Mouse (Mus musculus): ENCODE results near the gene Paqr3. TPM values are rescaled to one million over a fixed set of nuclear protein-coding genes. Genes with fewer than 3 reads are reported as not detected.

The Paqr3 gene
- polyA plus RNA-seq, 1 experiment from 2014 or later, result 25.3 TPM

GRCm38 (mm10) chr5:97077676-97078075 lies 33.7 kb downstream of the Paqr3 start:
- Histone ChIP-seq H3K4me3 (ENCODE audit: low read depth, low read length) (no peak overlapping the region), H3K9ac (replicated peaks; ENCODE audit: low read depth, low read length) (no peak overlapping the region), H3K4me1 (ENCODE audit: control insufficient read depth, insufficient read depth, low read length) (no peaks in the 10 kb centered on the region), H3K27ac (ENCODE audit: low read depth, low read length) (no peak overlapping the region), H3K27me3 (ENCODE audit: control insufficient read depth, insufficient read depth, low read length) (no peaks in the 10 kb centered on the region), H3K9me3 (ENCODE audit: control insufficient read depth, low read length) (no peaks in the 10 kb centered on the region), H3K36me3 (ENCODE audit: control insufficient read depth, insufficient read depth, low read length) (0 out of 2 replicates have a peak, but pooled peaks cover 1% of the 10 kb centered on the region), H3K4me2 (ENCODE audit: low read depth, low read length) (no peak overlapping the region)
- WGBS, result 48% methylated on average over 7 of the region's 7 CpGs
- ATAC-seq (ENCODE audit: low read depth), result 0 out of 2 replicates have a peak, but pooled peaks have one; percentile 9

- WGBS, result 97% methylated on average over 5 of the region's 5 CpGs
- no peak overlapping the region for H3K27ac ChIP-seq (ENCODE audit: low read depth, low read length)
- no peak overlapping the region for H3K9ac ChIP-seq (replicated peaks; ENCODE audit: low read depth, low read length)
- no peak for ATAC-seq (ENCODE audit: low read depth)
- no peak overlapping the region for H3K4me3 ChIP-seq (ENCODE audit: low read depth, low read length)
- H3K36me3 ChIP-seq (ENCODE audit: control insufficient read depth, insufficient read depth, low read length), result no peaks in the 10 kb centered on the region
- no peaks in the 10 kb centered on the region for H3K4me1 ChIP-seq (ENCODE audit: control insufficient read depth, insufficient read depth, low read length)
- H3K4me2 ChIP-seq (ENCODE audit: low read depth, low read length), result no peak overlapping the region
- no peaks in the 10 kb centered on the region for H3K9me3 ChIP-seq (ENCODE audit: control insufficient read depth, low read length)
- no peaks in the 10 kb centered on the region for H3K27me3 ChIP-seq (ENCODE audit: control insufficient read depth, insufficient read depth, low read length)
These were observed 35.2 kb downstream of the Paqr3 start for GRCm38 (mm10) chr5:97076167-97076566.

DNA sequence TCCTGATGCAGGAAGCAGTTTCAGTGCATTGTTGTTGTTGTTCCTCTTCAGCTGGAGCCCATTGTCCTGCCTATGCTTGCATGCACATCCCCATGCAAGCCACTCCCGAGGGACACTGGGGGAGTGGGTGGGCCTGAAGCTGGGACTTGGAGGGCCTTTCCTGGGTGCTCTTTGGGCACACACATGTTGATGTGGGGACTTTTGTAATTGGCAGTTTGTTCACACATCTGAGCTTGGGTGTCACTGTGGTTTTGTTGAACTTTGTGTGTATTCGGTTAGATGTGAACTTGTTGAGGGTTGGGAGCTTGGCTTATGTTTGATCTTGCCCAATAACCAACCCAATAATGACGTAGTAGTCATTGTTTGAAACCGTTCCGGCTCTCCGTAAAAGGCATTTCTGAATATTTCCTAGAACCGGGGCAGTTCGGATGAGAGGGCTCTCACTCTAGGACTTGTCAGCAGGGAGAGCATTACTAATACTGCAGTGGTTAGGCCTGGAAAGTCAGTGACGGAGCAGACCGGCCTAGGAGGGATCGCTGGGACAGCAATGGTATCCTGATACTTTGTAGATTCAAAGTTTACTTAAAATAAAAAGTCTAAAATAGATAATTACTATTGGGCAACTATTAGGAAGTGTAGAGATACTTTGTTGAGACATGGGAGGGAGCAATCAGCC lies 35.8 kb downstream of the Paqr3 start:
- WGBS, result 91% methylated on average over 11 of the region's 11 CpGs
- Histone ChIP-seq H3K27me3 (ENCODE audit: control insufficient read depth, insufficient read depth, low read length) (no peaks in the 10 kb centered on the region), H3K4me1 (ENCODE audit: control insufficient read depth, insufficient read depth, low read length) (no peaks in the 10 kb centered on the region), H3K9ac (replicated peaks; ENCODE audit: low read depth, low read length) (no peak overlapping the region), H3K27ac (ENCODE audit: low read depth, low read length) (no peak overlapping the region), H3K4me2 (ENCODE audit: low read depth, low read length) (no peak overlapping the region), H3K9me3 (ENCODE audit: control insufficient read depth, low read length) (no peaks in the 10 kb centered on the region), H3K36me3 (ENCODE audit: control insufficient read depth, insufficient read depth, low read length) (no peaks in the 10 kb centered on the region), H3K4me3 (ENCODE audit: low read depth, low read length) (no peak overlapping the region)
- ATAC-seq (ENCODE audit: low read depth), result no peak

GRCm38 (mm10) chr5:97065746-97066145 lies 45.6 kb downstream of the Paqr3 start:
- no peaks in the 10 kb centered on the region for H3K9me3 ChIP-seq (ENCODE audit: control insufficient read depth, low read length)
- peaks cover 3% of the 10 kb centered on the region for H3K36me3 ChIP-seq (ENCODE audit: control insufficient read depth, insufficient read depth, low read length)
- H3K9ac ChIP-seq (replicated peaks; ENCODE audit: low read depth, low read length), result no peak overlapping the region
- no peaks in the 10 kb centered on the region for H3K4me1 ChIP-seq (ENCODE audit: control insufficient read depth, insufficient read depth, low read length)
- no peak overlapping the region for H3K4me3 ChIP-seq (ENCODE audit: low read depth, low read length)
- no peak for ATAC-seq (ENCODE audit: low read depth)
- H3K27ac ChIP-seq (ENCODE audit: low read depth, low read length), result no peak overlapping the region
- 93% methylated on average over 4 of the region's 4 CpGs for WGBS
- no peaks in the 10 kb centered on the region for H3K27me3 ChIP-seq (ENCODE audit: control insufficient read depth, insufficient read depth, low read length)
- no peak overlapping the region for H3K4me2 ChIP-seq (ENCODE audit: low read depth, low read length)

GRCm38 (mm10) chr5:97062041-97062440 lies 49.4 kb downstream of the Paqr3 start:
- no peak for ATAC-seq (ENCODE audit: low read depth)
- no peak overlapping the region for H3K4me2 ChIP-seq (ENCODE audit: low read depth, low read length)
- H3K4me1 ChIP-seq (ENCODE audit: control insufficient read depth, insufficient read depth, low read length), result no peaks in the 10 kb centered on the region
- no peak overlapping the region for H3K4me3 ChIP-seq (ENCODE audit: low read depth, low read length)
- no peak overlapping the region for H3K27ac ChIP-seq (ENCODE audit: low read depth, low read length)
- H3K9ac ChIP-seq (replicated peaks; ENCODE audit: low read depth, low read length), result no peak overlapping the region
- no peaks in the 10 kb centered on the region for H3K27me3 ChIP-seq (ENCODE audit: control insufficient read depth, insufficient read depth, low read length)
- peaks cover 3% of the 10 kb centered on the region for H3K36me3 ChIP-seq (ENCODE audit: control insufficient read depth, insufficient read depth, low read length)
- 91% methylated on average over 1 of the region's 1 CpGs for WGBS
- H3K9me3 ChIP-seq (ENCODE audit: control insufficient read depth, low read length), result no peaks in the 10 kb centered on the region

DNA sequence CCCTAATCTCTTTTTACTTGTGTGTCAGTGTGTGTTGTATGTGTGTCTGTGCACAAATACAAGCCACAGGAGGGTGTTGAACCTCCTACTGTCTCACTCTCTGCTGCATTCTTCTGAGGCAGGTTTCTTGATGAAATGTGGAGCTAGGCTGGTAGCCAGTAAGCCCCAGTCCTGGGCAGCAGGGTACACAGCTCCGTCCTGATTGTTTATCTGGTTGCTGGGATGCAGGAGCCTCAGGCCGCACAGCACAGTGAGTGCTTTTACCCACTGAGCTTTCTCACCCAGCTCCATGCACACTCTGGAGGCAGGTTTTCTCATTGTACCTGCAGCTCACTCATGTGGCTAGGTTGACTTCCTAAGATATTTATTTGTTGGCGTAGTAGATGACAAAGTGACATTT lies 50.5 kb downstream of the Paqr3 start:
- Histone ChIP-seq H3K9me3 (ENCODE audit: control insufficient read depth, low read length) (no peaks in the 10 kb centered on the region), H3K9ac (replicated peaks; ENCODE audit: low read depth, low read length) (no peak overlapping the region), H3K4me3 (ENCODE audit: low read depth, low read length) (no peak overlapping the region), H3K27ac (ENCODE audit: low read depth, low read length) (no peak overlapping the region), H3K4me2 (ENCODE audit: low read depth, low read length) (no peak overlapping the region), H3K27me3 (ENCODE audit: control insufficient read depth, insufficient read depth, low read length) (no peaks in the 10 kb centered on the region), H3K36me3 (ENCODE audit: control insufficient read depth, insufficient read depth, low read length) (peaks cover 3% of the 10 kb centered on the region; the same call in 1 of the 2 replicates), H3K4me1 (ENCODE audit: control insufficient read depth, insufficient read depth, low read length) (no peaks in the 10 kb centered on the region)
- 66% methylated on average over 3 of the region's 3 CpGs for WGBS
- no peak for ATAC-seq (ENCODE audit: low read depth)

GRCm38 (mm10) chr5:97056791-97057450 lies 54.5 kb downstream of the Paqr3 start:
- no peaks in the 10 kb centered on the region for H3K9me3 ChIP-seq (ENCODE audit: control insufficient read depth, low read length)
- H3K4me1 ChIP-seq (ENCODE audit: control insufficient read depth, insufficient read depth, low read length), result no peaks in the 10 kb centered on the region
- H3K4me2 ChIP-seq (ENCODE audit: low read depth, low read length), result no peak overlapping the region
- H3K27me3 ChIP-seq (ENCODE audit: control insufficient read depth, insufficient read depth, low read length), result no peaks in the 10 kb centered on the region
- 0 out of 2 replicates have a peak, but pooled peaks cover 3% of the 10 kb centered on the region for H3K36me3 ChIP-seq (ENCODE audit: control insufficient read depth, insufficient read depth, low read length)
- ATAC-seq (ENCODE audit: low read depth), result peak; percentile 46; the same call in 1 of the 2 replicates
- 64% methylated on average over 12 of the region's 12 CpGs for WGBS
- H3K9ac ChIP-seq (replicated peaks; ENCODE audit: low read depth, low read length), result no peak overlapping the region
- H3K4me3 ChIP-seq (ENCODE audit: low read depth, low read length), result no peak overlapping the region
- no peak overlapping the region for H3K27ac ChIP-seq (ENCODE audit: low read depth, low read length)

- 69% methylated on average over 3 of the region's 3 CpGs for WGBS
- no peak overlapping the region for H3K9ac ChIP-seq (replicated peaks; ENCODE audit: low read depth, low read length)
- H3K27me3 ChIP-seq (ENCODE audit: control insufficient read depth, insufficient read depth, low read length), result no peaks in the 10 kb centered on the region
These were observed 55.0 kb downstream of the Paqr3 start for GRCm38 (mm10) chr5:97056359-97056758.

DNA sequence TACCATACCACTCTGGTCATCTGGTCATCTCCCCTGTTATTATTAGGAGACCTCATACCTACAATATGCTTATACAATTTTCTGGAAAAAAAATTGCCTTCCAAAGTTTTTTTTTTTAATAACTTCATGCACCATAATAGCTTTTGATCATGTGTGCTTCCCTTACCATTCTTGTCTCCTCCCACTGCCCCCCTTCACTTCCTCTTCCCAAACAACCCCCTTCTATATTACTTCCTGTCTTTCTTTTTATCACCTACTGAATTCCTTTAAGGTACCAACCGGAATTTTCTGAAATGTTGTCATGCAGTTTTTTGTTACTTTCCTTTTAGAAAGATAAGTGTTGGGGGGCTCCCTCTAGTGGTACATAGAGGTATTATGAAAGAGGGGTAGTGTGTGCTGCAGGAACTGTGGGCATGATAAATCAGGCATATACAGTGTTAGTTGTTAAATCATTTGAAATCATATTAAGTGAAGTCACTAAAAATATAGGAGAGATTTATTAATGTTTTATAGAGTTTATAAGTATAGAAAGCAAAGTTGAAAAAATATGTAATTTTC lies 55.8 kb downstream of the Paqr3 start:
- Histone ChIP-seq H3K9ac (replicated peaks; ENCODE audit: low read depth, low read length) (no peak overlapping the region), H3K9me3 (ENCODE audit: control insufficient read depth, low read length) (no peaks in the 10 kb centered on the region), H3K4me2 (ENCODE audit: low read depth, low read length) (no peak overlapping the region), H3K27ac (ENCODE audit: low read depth, low read length) (no peak overlapping the region), H3K4me3 (ENCODE audit: low read depth, low read length) (no peak overlapping the region), H3K36me3 (ENCODE audit: control insufficient read depth, insufficient read depth, low read length) (0 out of 2 replicates have a peak, but pooled peaks cover 3% of the 10 kb centered on the region), H3K27me3 (ENCODE audit: control insufficient read depth, insufficient read depth, low read length) (no peaks in the 10 kb centered on the region), H3K4me1 (ENCODE audit: control insufficient read depth, insufficient read depth, low read length) (no peaks in the 10 kb centered on the region)
- 26% methylated on average over 1 of the region's 1 CpGs for WGBS
- ATAC-seq (ENCODE audit: low read depth), result no peak

More at GRCm38 (mm10) chr5:97056359-97056758, 55.0 kb downstream of the Paqr3 start:
- H3K4me3 ChIP-seq (ENCODE audit: low read depth, low read length), result no peak overlapping the region
- no peaks in the 10 kb centered on the region for H3K9me3 ChIP-seq (ENCODE audit: control insufficient read depth, low read length)
- ATAC-seq (ENCODE audit: low read depth), result no peak
- 0 out of 2 replicates have a peak, but pooled peaks cover 3% of the 10 kb centered on the region for H3K36me3 ChIP-seq (ENCODE audit: control insufficient read depth, insufficient read depth, low read length)
- H3K4me1 ChIP-seq (ENCODE audit: control insufficient read depth, insufficient read depth, low read length), result no peaks in the 10 kb centered on the region
- no peak overlapping the region for H3K4me2 ChIP-seq (ENCODE audit: low read depth, low read length)
- no peak overlapping the region for H3K27ac ChIP-seq (ENCODE audit: low read depth, low read length)
